Mouse (Mus musculus) bone marrow, adult 2 months (tissue): ENCODE results near the gene Nol6. TPM values are rescaled to one million over a fixed set of nuclear protein-coding genes. Genes with fewer than 3 reads are reported as not detected.
A peak's percentile ranks its signal among the peaks of the same experiment; 100 is the strongest.

ENCODE experiments used
- H3K27ac ChIP-seq: fragments of 200-500 bp; 2 replicates; pipeline ENCODE4 v1.5.1; 2012; ENCODE audit warnings: low read depth, mild to moderate bottlenecking, control low read depth, inconsistent platforms, low read length; ENCODE audit not compliant: control insufficient read depth, poor library complexity, insufficient read depth
- H3K4me1 ChIP-seq: fragments of 200-500 bp; 2 replicates; pipeline ENCODE4 v1.6.1; 2011; ENCODE audit warnings: low read length; ENCODE audit not compliant: control insufficient read depth, insufficient read depth
- H3K4me3 ChIP-seq: fragments of 200-500 bp; replicated peaks from 2 replicates; pipeline ENCODE3; 2011; ENCODE audit warnings: mild to moderate bottlenecking, low read depth, low read length, control low read depth; ENCODE audit not compliant: control insufficient read depth
- CTCF ChIP-seq: fragments of 200-500 bp; IDR thresholded peaks from 2 replicates; pipeline ENCODE4 v1.5.1; 2011; ENCODE audit warnings: low read length, control low read depth; ENCODE audit not compliant: control insufficient read depth, insufficient read depth
- POLR2A ChIP-seq: fragments of 200-500 bp; IDR thresholded peaks from 2 replicates; pipeline ENCODE4 v1.6.1; 2011; ENCODE audit warnings: low read depth, mild to moderate bottlenecking, control low read depth, low read length, borderline replicate concordance; ENCODE audit not compliant: control insufficient read depth
- WGBS: fragments of 180-500 bp; shearing (Covaris S2); methylation state at CpG from one replicate; pipeline ENCODE4 v1.1.7; 2018; 5-methylcytosine and 5-hydroxymethylcytosine counted together
- polyA plus RNA-seq: library from polyadenylated mRNA; stranded (reverse); fragments of >200 nt; gene quantifications from 2 replicates; pipeline ENCODE4 v1.2.4, GENCODE M21; 2011; ENCODE audit warnings: low replicate concordance; ENCODE audit not compliant: missing spikeins, insufficient read depth, insufficient read length

Gene Nol6
- polyA plus RNA-seq: 7.5 and 10.0 TPM in 2 replicates

GRCm38 (mm10) chr4:41124180-41124951 lies at the start of gene Nol6:
TSS of gene Nol6 (minus strand) at chr4:41124455.
- Histone ChIP-seq H3K4me3 (peak within 1 kb of the TSS; percentile 87), H3K27ac (no peak within 1 kb of the TSS), H3K4me1 (peaks cover 1% of the 10 kb centered on the region; the same call in 1 of the 2 replicates)
- TF ChIP-seq POLR2A (peak; percentile 49; the same call in 1 of the 2 replicates), CTCF (no peak)
- WGBS: under 1% methylated on average over 29 of the region's 29 CpGs

DNA sequence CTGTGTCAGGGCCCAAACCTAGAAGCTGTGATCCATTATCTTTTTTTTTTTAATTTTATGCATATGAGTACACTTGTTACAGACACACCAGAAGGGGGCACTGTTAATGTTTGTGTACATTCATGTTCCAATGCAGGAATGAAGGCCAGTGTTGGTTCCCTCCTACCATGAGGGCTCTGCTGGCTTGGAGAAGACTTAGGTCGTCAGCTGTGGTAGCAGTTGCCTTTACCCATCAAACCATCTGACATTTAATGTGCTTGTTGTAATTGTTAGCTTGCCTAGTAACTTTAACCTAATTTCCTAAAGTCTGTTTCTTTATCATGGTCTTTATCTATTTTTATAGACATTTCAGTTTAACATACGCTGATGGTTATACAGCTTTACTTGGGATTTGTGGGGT lies 46.7 kb upstream of the Nol6 start:
- Histone ChIP-seq H3K27ac (no peak overlapping the region), H3K4me1 (no peaks in the 10 kb centered on the region), H3K4me3 (no peak overlapping the region)
- TF ChIP-seq CTCF (no peak), POLR2A (no peak)
- WGBS: 88% methylated on average over 2 of the region's 2 CpGs

GRCm38 (mm10) chr4:41165693-41166475 lies 41.6 kb upstream of the Nol6 start:
- 63% methylated on average over 6 of the region's 6 CpGs for WGBS
- no peak overlapping the region for H3K27ac ChIP-seq

DNA sequence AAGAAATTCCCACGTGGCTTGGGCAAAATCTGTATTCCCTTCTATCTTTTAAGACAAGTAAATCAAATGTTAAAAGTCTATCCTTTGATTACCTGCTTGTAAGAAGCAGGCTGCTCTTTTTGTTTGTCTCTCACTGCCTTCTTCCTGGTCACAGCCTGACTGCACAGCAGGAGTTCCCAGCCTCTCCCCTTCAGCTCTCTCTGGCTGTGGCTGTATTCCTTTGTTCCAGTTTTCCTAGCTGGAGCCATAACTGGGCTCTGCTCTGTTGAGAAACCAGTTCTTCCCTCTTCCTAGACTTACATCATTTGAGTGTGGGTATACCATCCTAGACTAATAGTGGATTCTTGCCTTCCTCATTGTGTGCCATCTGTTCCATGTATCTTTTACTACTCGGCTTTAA lies 40.7 kb upstream of the Nol6 start:
- H3K4me1 ChIP-seq: no peaks in the 10 kb centered on the region; the same call in 1 of the 2 replicates
- WGBS: 59% methylated on average over 2 of the region's 2 CpGs
- no peak for TF ChIP-seq CTCF
- TF ChIP-seq POLR2A: no peak
- H3K27ac ChIP-seq: no peak overlapping the region
- no peak overlapping the region for H3K4me3 ChIP-seq

More at GRCm38 (mm10) chr4:41165693-41166475, 41.6 kb upstream of the Nol6 start:
- no peak overlapping the region for H3K4me3 ChIP-seq
- H3K4me1 ChIP-seq: no peaks in the 10 kb centered on the region; the same call in 1 of the 2 replicates
- no peak for TF ChIP-seq POLR2A
- TF ChIP-seq CTCF: 0 out of 2 replicates have a peak, but pooled peaks have one; percentile 15

- H3K4me1 ChIP-seq: no peaks in the 10 kb centered on the region; the same call in 1 of the 2 replicates
Observed at GRCm38 (mm10) chr4:41161232-41161631, 37.0 kb upstream of the Nol6 start.

DNA sequence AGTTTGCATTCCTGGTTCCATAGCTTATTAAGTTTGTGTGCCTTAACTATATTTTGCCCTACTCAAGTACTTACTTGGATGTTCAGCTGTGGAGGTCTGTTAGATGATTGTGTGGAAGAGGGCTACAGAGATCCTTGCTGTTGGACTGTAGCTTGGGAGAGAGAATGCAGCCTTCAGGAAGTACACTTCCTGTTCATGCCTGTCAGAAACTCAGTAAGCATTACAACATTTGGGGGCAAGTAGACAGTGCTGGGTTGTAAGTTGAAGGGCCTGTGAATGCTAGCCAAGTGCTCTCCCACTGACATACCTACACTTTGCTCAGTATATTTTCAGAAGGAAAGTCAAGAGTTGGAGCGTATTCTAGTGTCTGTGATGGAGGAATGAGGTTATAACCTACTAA lies 34.0 kb upstream of the Nol6 start:
- TF ChIP-seq POLR2A: no peak
- TF ChIP-seq CTCF: no peak
- H3K4me1 ChIP-seq: no peaks in the 10 kb centered on the region; the same call in 1 of the 2 replicates
- 92% methylated on average over 1 of the region's 1 CpGs for WGBS
- H3K27ac ChIP-seq: no peak overlapping the region
- H3K4me3 ChIP-seq: no peak overlapping the region

More at GRCm38 (mm10) chr4:41161232-41161631, 37.0 kb upstream of the Nol6 start:
- H3K4me3 ChIP-seq: no peak overlapping the region
- 66% methylated on average over 3 of the region's 3 CpGs for WGBS
- H3K27ac ChIP-seq: no peak overlapping the region
- TF ChIP-seq POLR2A (no peak), CTCF (no peak)

GRCm38 (mm10) chr4:41156961-41157360 lies 32.7 kb upstream of the Nol6 start:
- WGBS: 64% methylated on average over 9 of the region's 9 CpGs
- no peak for TF ChIP-seq CTCF
- TF ChIP-seq POLR2A: no peak
- Histone ChIP-seq H3K4me3 (no peak overlapping the region), H3K27ac (no peak overlapping the region), H3K4me1 (no peaks in the 10 kb centered on the region; the same call in 1 of the 2 replicates)

- 92% methylated on average over 3 of the region's 3 CpGs for WGBS
- Histone ChIP-seq H3K4me1 (no peaks in the 10 kb centered on the region; the same call in 1 of the 2 replicates), H3K27ac (no peak overlapping the region), H3K4me3 (no peak overlapping the region)
- no peak for TF ChIP-seq CTCF
- no peak for TF ChIP-seq POLR2A
Observed at GRCm38 (mm10) chr4:41153146-41153545, 28.9 kb upstream of the Nol6 start.
